Mouse (Mus musculus) brain, embryonic 14.5 days (tissue): ENCODE data around the gene Emilin1.

ENCODE experiments used
- CTCF ChIP-seq: fragments of 200-500 bp; IDR thresholded peaks from 2 replicates; pipeline ENCODE4 v1.5.1; 2012; ENCODE audit warnings: inconsistent platforms, mild to moderate bottlenecking, moderate library complexity, borderline replicate concordance; ENCODE audit not compliant: insufficient read depth, insufficient read length; ENCODE audit errors: extremely low read depth
- POLR2A ChIP-seq: fragments of 200-500 bp; IDR thresholded peaks from 2 replicates; pipeline ENCODE4 v1.6.1; 2012; ENCODE audit warnings: mild to moderate bottlenecking, inconsistent platforms, borderline replicate concordance; ENCODE audit not compliant: poor library complexity, insufficient read depth, insufficient read length, severe bottlenecking; ENCODE audit errors: extremely low read depth

- TF ChIP-seq CTCF (no peak), POLR2A (no peak)
These were observed 11.3 kb upstream of the Emilin1 start for GRCm38 (mm10) chr5:30901860-30902259.
